Mouse (Mus musculus): ENCODE data around the gene Hist2h2aa2. TPM values are rescaled to one million over a fixed set of nuclear protein-coding genes. Genes with fewer than 3 reads are reported as not detected.
"Not testable (repeated sequence)": the region's sequence is repeated elsewhere in the genome, so short reads cannot be mapped to it uniquely, and the experiment has no call there.

Hist2h2aa2 gene
- total RNA-seq, 2 experiments from 2014 or later: 666 to 717 TPM

GRCm38 (mm10) chr3:96262216-96262875 is 22.3 kb upstream of the Hist2h2aa2 start:
- DNase-seq: peak; percentile 67

- DNase-seq: no peak
Observed at GRCm38 (mm10) chr3:96261623-96262022, 21.5 kb upstream of the Hist2h2aa2 start.

- no peak for DNase-seq
Observed at GRCm38 (mm10) chr3:96260220-96260619, 20.1 kb upstream of the Hist2h2aa2 start.

GRCm38 (mm10) chr3:96257190-96257589 is 17.1 kb upstream of the Hist2h2aa2 start:
- DNase-seq: no peak

GRCm38 (mm10) chr3:96255926-96256593 is 16.0 kb upstream of the Hist2h2aa2 start:
- DNase-seq: no peak

- DNase-seq: no peak
Observed at GRCm38 (mm10) chr3:96254683-96255355, 14.7 kb upstream of the Hist2h2aa2 start.

GRCm38 (mm10) chr3:96251787-96252186 is 11.7 kb upstream of the Hist2h2aa2 start:
- no peak for DNase-seq

GRCm38 (mm10) chr3:96250890-96251289 is 10.8 kb upstream of the Hist2h2aa2 start:
- no peak for DNase-seq

GRCm38 (mm10) chr3:96249034-96249345 is 8.9 kb upstream of the Hist2h2aa2 start:
- DNase-seq: no peak

GRCm38 (mm10) chr3:96248141-96249033 is 8.3 kb upstream of the Hist2h2aa2 start:
- DNase-seq: no peak

- no peak for DNase-seq
Observed at GRCm38 (mm10) chr3:96247356-96248140, 7.5 kb upstream of the Hist2h2aa2 start.

- DNase-seq: not testable (repeated sequence)
Observed at GRCm38 (mm10) chr3:96246427-96246856, 6.4 kb upstream of the Hist2h2aa2 start, which contains the start of gene Hist2h3c1. Gene Hist2h3c1, plus strand, starts transcription at chr3:96246685.

GRCm38 (mm10) chr3:96246018-96246417 is 5.9 kb upstream of the Hist2h2aa2 start:
- not testable (repeated sequence) for DNase-seq

GRCm38 (mm10) chr3:96245003-96245886 is 5.2 kb upstream of the Hist2h2aa2 start, which contains the start of gene Hist2h2aa1:
Gene Hist2h2aa1, plus strand, starts transcription at chr3:96245497.
- peak; percentile 80 for DNase-seq

- DNase-seq: no peak
Observed at GRCm38 (mm10) chr3:96243921-96244572, 4.0 kb upstream of the Hist2h2aa2 start.

- no peak for DNase-seq
Observed at GRCm38 (mm10) chr3:96240799-96241197, 722 bp upstream of the Hist2h2aa2 start.

- peak; percentile 27 for DNase-seq
Observed at GRCm38 (mm10) chr3:96238954-96239793, 902 bp downstream of the Hist2h2aa2 start, which contains the start of gene Hist2h3c2. Gene Hist2h3c2, minus strand, starts transcription at chr3:96239127.

GRCm38 (mm10) chr3:96237904-96238511 is 2.1 kb downstream of the Hist2h2aa2 start:
- no peak for DNase-seq
